Mouse (Mus musculus): Measurements from ENCODE around the gene Gm572. TPM values are rescaled to one million over a fixed set of nuclear protein-coding genes. Genes with fewer than 3 reads are reported as not detected.

Gm572 gene
- polyA plus RNA-seq, 1 experiment from 2014 or later: 0.09 TPM

DNA sequence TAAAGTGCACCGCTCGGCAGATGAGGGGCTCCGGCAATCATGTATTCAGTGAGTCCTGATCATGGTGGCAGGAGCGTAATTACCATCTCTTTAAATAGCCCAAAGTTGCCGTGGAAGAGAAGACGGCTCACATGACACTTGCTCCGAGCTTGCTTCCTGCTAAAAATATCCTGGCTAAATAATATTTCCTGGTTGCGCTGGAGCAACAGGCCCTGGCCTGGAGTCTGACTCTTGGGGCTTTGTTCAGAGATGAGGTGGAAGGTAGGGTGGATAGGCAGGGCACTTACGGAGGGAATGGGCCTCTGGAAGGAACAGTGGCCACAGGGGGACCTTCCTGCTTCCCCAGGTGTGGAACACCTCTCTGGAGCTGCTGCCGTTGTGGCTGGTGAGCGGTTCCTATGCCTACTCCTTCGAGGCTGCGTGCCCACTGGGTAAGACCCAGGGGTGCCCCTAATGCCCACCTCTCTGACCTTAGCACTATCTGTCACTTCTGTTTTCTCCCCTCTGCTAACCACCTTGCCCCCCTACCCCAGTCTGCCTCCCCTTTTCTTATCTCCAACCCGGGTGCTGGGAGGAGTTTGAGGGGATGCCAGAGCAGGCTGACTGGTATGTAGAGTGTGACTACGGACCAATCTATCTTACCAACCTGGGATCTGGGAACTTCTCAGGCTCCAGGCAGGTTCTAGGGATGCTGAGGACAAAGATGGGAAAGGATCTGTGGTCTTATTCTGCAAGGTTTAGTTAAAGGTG lies 24.1 kb downstream of the Gm572 start:
- WGBS: 76% methylated on average over 15 of the region's 15 CpGs
- no peak for ATAC-seq (ENCODE audit: insufficient read depth, low FRiP score)
- no peak overlapping the region for H3K27ac ChIP-seq (ENCODE audit: low read length)
- H3K9ac ChIP-seq (ENCODE audit: low read length): no peak overlapping the region
- no peaks in the 10 kb centered on the region for H3K36me3 ChIP-seq (ENCODE audit: control insufficient read depth, insufficient read depth, low read length)
- no peaks in the 10 kb centered on the region for H3K9me3 ChIP-seq (replicated peaks; ENCODE audit: control insufficient read depth, low read length)
- peaks cover 13% of the 10 kb centered on the region; the same call in 1 of the 2 replicates for H3K4me1 ChIP-seq (ENCODE audit: control insufficient read depth, insufficient read depth, low read length)
- no peak overlapping the region for H3K4me2 ChIP-seq (ENCODE audit: low read depth, low read length)
- no peak overlapping the region for H3K4me3 ChIP-seq (replicated peaks; ENCODE audit: low read length)
- no peaks in the 10 kb centered on the region for H3K27me3 ChIP-seq (ENCODE audit: control insufficient read depth, insufficient read depth, low read length)

DNA sequence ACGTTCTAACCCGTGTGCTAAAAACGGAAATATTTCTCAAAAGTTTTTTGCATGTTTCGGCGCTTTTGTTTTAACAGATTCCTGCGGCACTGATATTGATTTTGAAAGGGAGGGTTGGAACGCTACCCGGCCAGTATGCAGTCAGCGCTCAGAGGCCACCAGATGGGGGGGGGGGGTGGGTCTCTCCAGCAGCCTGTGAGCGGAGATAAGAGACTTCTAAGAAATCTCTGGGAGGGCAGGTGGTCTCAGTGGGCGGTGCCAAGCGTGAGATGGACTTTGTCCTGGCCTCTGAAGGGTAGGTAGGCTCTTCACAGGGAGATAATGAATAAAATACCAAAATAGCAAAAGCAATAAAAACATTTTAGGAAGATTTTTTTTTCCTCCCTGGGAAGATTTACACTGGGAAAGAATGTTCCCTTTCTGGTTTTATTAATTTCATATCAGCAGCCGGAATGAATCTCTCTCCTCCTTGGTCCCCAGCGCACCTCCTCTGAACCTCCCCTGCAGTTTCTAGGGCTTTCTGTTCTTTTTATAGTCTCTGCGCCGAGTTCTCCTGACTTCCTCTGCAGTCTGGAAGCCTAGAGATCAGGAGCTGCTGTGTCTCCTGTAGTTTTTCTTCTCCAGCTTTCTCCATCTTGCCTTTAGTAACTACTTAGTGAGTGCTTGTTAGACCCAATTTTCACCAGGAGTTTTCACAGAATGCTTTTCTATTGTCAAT lies 28.3 kb downstream of the Gm572 start:
- H3K27me3 ChIP-seq (ENCODE audit: control insufficient read depth, insufficient read depth, low read length): no peaks in the 10 kb centered on the region
- H3K36me3 ChIP-seq (ENCODE audit: control insufficient read depth, insufficient read depth, low read length): no peaks in the 10 kb centered on the region
- H3K9ac ChIP-seq (ENCODE audit: low read length): no peak overlapping the region
- H3K4me2 ChIP-seq (ENCODE audit: low read depth, low read length): peak overlapping the region; percentile 25
- H3K27ac ChIP-seq (ENCODE audit: low read length): no peak overlapping the region
- 29% methylated on average over 16 of the region's 16 CpGs for WGBS
- no peaks in the 10 kb centered on the region for H3K9me3 ChIP-seq (replicated peaks; ENCODE audit: control insufficient read depth, low read length)
- H3K4me3 ChIP-seq (replicated peaks; ENCODE audit: low read length): no peak overlapping the region
- no peak for ATAC-seq (ENCODE audit: insufficient read depth, low FRiP score)
- peaks cover 17% of the 10 kb centered on the region for H3K4me1 ChIP-seq (ENCODE audit: control insufficient read depth, insufficient read depth, low read length)

GRCm38 (mm10) chr4:148675043-148675442 lies 31.9 kb downstream of the Gm572 start:
- Histone ChIP-seq H3K4me1 (ENCODE audit: control insufficient read depth, insufficient read depth, low read length) (peaks cover 26% of the 10 kb centered on the region), H3K4me2 (ENCODE audit: low read depth, low read length) (no peak overlapping the region), H3K9ac (ENCODE audit: low read length) (peak overlapping the region; percentile 35; the same call in 1 of the 2 replicates), H3K27ac (ENCODE audit: low read length) (peak overlapping the region; percentile 5; the same call in 1 of the 2 replicates), H3K4me3 (replicated peaks; ENCODE audit: low read length) (no peak overlapping the region), H3K27me3 (ENCODE audit: control insufficient read depth, insufficient read depth, low read length) (no peaks in the 10 kb centered on the region), H3K9me3 (replicated peaks; ENCODE audit: control insufficient read depth, low read length) (no peaks in the 10 kb centered on the region), H3K36me3 (ENCODE audit: control insufficient read depth, insufficient read depth, low read length) (no peaks in the 10 kb centered on the region)
- 36% methylated on average over 7 of the region's 7 CpGs for WGBS
- ATAC-seq (ENCODE audit: insufficient read depth, low FRiP score): no peak

- no peak overlapping the region for H3K4me3 ChIP-seq (replicated peaks; ENCODE audit: low read length)
- H3K27me3 ChIP-seq (ENCODE audit: control insufficient read depth, insufficient read depth, low read length): no peaks in the 10 kb centered on the region
- ATAC-seq (ENCODE audit: insufficient read depth, low FRiP score): peak; percentile 68
- H3K4me2 ChIP-seq (ENCODE audit: low read depth, low read length): no peak overlapping the region
- no peak overlapping the region for H3K27ac ChIP-seq (ENCODE audit: low read length)
- no peaks in the 10 kb centered on the region for H3K9me3 ChIP-seq (replicated peaks; ENCODE audit: control insufficient read depth, low read length)
- no peaks in the 10 kb centered on the region for H3K36me3 ChIP-seq (ENCODE audit: control insufficient read depth, insufficient read depth, low read length)
- H3K9ac ChIP-seq (ENCODE audit: low read length): no peak overlapping the region
- 43% methylated on average over 16 of the region's 16 CpGs for WGBS
- peaks cover 21% of the 10 kb centered on the region for H3K4me1 ChIP-seq (ENCODE audit: control insufficient read depth, insufficient read depth, low read length)
Measured at GRCm38 (mm10) chr4:148676188-148676960, 33.3 kb downstream of the Gm572 start.

- WGBS: 44% methylated on average over 20 of the region's 20 CpGs
- ATAC-seq (ENCODE audit: insufficient read depth, low FRiP score): 0 out of 2 replicates have a peak, but pooled peaks have one; percentile 9
- no peaks in the 10 kb centered on the region for H3K36me3 ChIP-seq (ENCODE audit: control insufficient read depth, insufficient read depth, low read length)
- no peak overlapping the region for H3K27ac ChIP-seq (ENCODE audit: low read length)
- no peak overlapping the region for H3K4me2 ChIP-seq (ENCODE audit: low read depth, low read length)
- H3K4me1 ChIP-seq (ENCODE audit: control insufficient read depth, insufficient read depth, low read length): peaks cover 19% of the 10 kb centered on the region
- H3K27me3 ChIP-seq (ENCODE audit: control insufficient read depth, insufficient read depth, low read length): no peaks in the 10 kb centered on the region
- no peak overlapping the region for H3K4me3 ChIP-seq (replicated peaks; ENCODE audit: low read length)
- no peaks in the 10 kb centered on the region for H3K9me3 ChIP-seq (replicated peaks; ENCODE audit: control insufficient read depth, low read length)
- H3K9ac ChIP-seq (ENCODE audit: low read length): no peak overlapping the region
Measured at GRCm38 (mm10) chr4:148676961-148677637, 34.0 kb downstream of the Gm572 start.

- no peak for ATAC-seq (ENCODE audit: insufficient read depth, low FRiP score)
- Histone ChIP-seq H3K4me1 (ENCODE audit: control insufficient read depth, insufficient read depth, low read length) (peaks cover 19% of the 10 kb centered on the region), H3K4me2 (ENCODE audit: low read depth, low read length) (no peak overlapping the region), H3K4me3 (replicated peaks; ENCODE audit: low read length) (no peak overlapping the region), H3K27ac (ENCODE audit: low read length) (no peak overlapping the region), H3K9ac (ENCODE audit: low read length) (no peak overlapping the region), H3K9me3 (replicated peaks; ENCODE audit: control insufficient read depth, low read length) (no peaks in the 10 kb centered on the region), H3K36me3 (ENCODE audit: control insufficient read depth, insufficient read depth, low read length) (no peaks in the 10 kb centered on the region), H3K27me3 (ENCODE audit: control insufficient read depth, insufficient read depth, low read length) (no peaks in the 10 kb centered on the region)
- WGBS: 89% methylated on average over 7 of the region's 7 CpGs
Measured at GRCm38 (mm10) chr4:148678105-148678504, 35.0 kb downstream of the Gm572 start.

GRCm38 (mm10) chr4:148680505-148681067 lies 37.5 kb downstream of the Gm572 start:
- H3K4me2 ChIP-seq (ENCODE audit: low read depth, low read length): no peak overlapping the region
- no peak for ATAC-seq (ENCODE audit: insufficient read depth, low FRiP score)
- 51% methylated on average over 1 of the region's 1 CpGs for WGBS
- peaks cover 14% of the 10 kb centered on the region for H3K4me1 ChIP-seq (ENCODE audit: control insufficient read depth, insufficient read depth, low read length)
- no peak overlapping the region for H3K4me3 ChIP-seq (replicated peaks; ENCODE audit: low read length)
- H3K27me3 ChIP-seq (ENCODE audit: control insufficient read depth, insufficient read depth, low read length): no peaks in the 10 kb centered on the region
- H3K9ac ChIP-seq (ENCODE audit: low read length): no peak overlapping the region
- H3K9me3 ChIP-seq (replicated peaks; ENCODE audit: control insufficient read depth, low read length): no peaks in the 10 kb centered on the region
- H3K36me3 ChIP-seq (ENCODE audit: control insufficient read depth, insufficient read depth, low read length): no peaks in the 10 kb centered on the region
- no peak overlapping the region for H3K27ac ChIP-seq (ENCODE audit: low read length)

DNA sequence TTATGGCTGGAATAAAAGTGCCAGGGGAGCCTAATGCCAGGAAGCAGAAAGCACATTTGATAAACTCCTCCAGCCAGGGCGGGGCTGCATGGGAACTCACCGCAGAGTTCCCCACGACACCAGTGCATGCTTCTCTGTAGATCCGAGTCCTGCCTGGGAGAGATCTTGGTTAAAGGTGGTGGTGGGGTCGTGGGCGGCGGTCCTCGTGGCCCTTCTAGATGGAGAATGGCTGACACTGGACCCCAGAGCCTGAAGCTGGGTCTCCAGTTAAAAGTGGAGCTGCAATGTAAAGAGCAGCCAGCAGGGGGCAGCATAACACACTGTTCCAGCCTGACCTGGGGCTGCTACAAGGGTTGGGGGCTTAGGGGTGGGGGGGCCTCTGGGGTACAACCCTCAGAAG lies 38.3 kb downstream of the Gm572 start:
- Histone ChIP-seq H3K9me3 (replicated peaks; ENCODE audit: control insufficient read depth, low read length) (no peaks in the 10 kb centered on the region), H3K4me2 (ENCODE audit: low read depth, low read length) (peak overlapping the region; percentile 35), H3K27ac (ENCODE audit: low read length) (no peak overlapping the region), H3K36me3 (ENCODE audit: control insufficient read depth, insufficient read depth, low read length) (no peaks in the 10 kb centered on the region), H3K4me3 (replicated peaks; ENCODE audit: low read length) (no peak overlapping the region), H3K4me1 (ENCODE audit: control insufficient read depth, insufficient read depth, low read length) (peaks cover 15% of the 10 kb centered on the region), H3K27me3 (ENCODE audit: control insufficient read depth, insufficient read depth, low read length) (no peaks in the 10 kb centered on the region), H3K9ac (ENCODE audit: low read length) (peak overlapping the region; percentile 40; the same call in 1 of the 2 replicates)
- ATAC-seq (ENCODE audit: insufficient read depth, low FRiP score): no peak
- WGBS: 20% methylated on average over 8 of the region's 8 CpGs

Data from stomach, embryonic 16.5 days (tissue).